17 mouse cellular contexts compared by ENCODE assay signal in genomic region chr16:95741915-95742739, GRCm38 (mm10). TPM values are rescaled to one million over a fixed set of nuclear protein-coding genes. Genes with fewer than 3 reads are reported as not detected.
DNase-seq lines count a peak whose midpoint lies in the region; ATAC-seq and TF ChIP-seq lines count a peak whose summit lies in the region.
"Had no signal": no experiment of that assay in that cellular context is flagged by ENCODE, and none has a peak within 500 bp of the region (broad histone marks: within the 10 kb centered on the region; RNA-seq: fewer than 3 reads in every experiment).

No protein-coding gene starts in this region.

- no peaks in the 10 kb centered on the region for H3K27me3 ChIP-seq in stomach, embryonic 15.5 days (replicated peaks)
- H3K27me3 ChIP-seq: hindbrain, embryonic 15.5 days; limb, embryonic 15.5 days; midbrain, embryonic 13.5 days had no signal

- peaks cover 10% of the 10 kb centered on the region for H3K4me1 ChIP-seq in embryonic fibroblast, embryonic 13.5 days (ENCODE audit: control insufficient read depth, insufficient read depth, low read length)
- peaks cover 12% of the 10 kb centered on the region for H3K4me1 ChIP-seq in stomach, embryonic 15.5 days

- TF ChIP-seq CTCF in gastrocnemius, adult 2 months (IDR thresholded peaks at IDR 0.05): no peak
- TF ChIP-seq CTCF in layer of hippocampus, adult 2 months (conservative IDR thresholded peaks at IDR 0.05): no peak
- TF ChIP-seq CTCF in embryonic fibroblast, embryonic 13.5 days (IDR thresholded peaks at IDR 0.05; ENCODE audit: borderline replicate concordance, insufficient read depth, low read length): no peak

- intact Hi-C loops in gastrocnemius, adult 2 months (cut with DNase I): loop anchor here (5.0 kb wide), 1 partner anchor 40 kb away; the partner anchor contains the start of gene Ets2
- intact Hi-C loops in gastrocnemius, postnatal 14 days (cut with DNase I; ENCODE audit: low total_unique reads): no loop called here

- WGBS in stomach, embryonic 15.5 days: 60% methylated on average over 10 of the region's 10 CpGs

- no peaks in the 10 kb centered on the region for H3K36me3 ChIP-seq in stomach, embryonic 15.5 days
- H3K36me3 ChIP-seq: hindbrain, embryonic 15.5 days; limb, embryonic 15.5 days; midbrain, embryonic 13.5 days had no signal

- no peak for DNase-seq in gastrocnemius, adult 2 months
- no peak for DNase-seq in gastrocnemius, postnatal 14 days
- DNase-seq in layer of hippocampus, adult 2 months (ENCODE audit: low spot score in 2 of 2): no peak
- DNase-seq in layer of hippocampus, adult 9-10 months (ENCODE audit: low spot score): no peak
- no peak for DNase-seq in spleen, postnatal 4 days (ENCODE audit: low spot score in 2 of 2)
- no peak for DNase-seq in adrenal gland, adult 8-10 months
- DNase-seq: cerebellum, adult 11 months; cerebellum, postnatal 36 days; forebrain, postnatal 0 days; gastrocnemius, postnatal 10 days; thymus, postnatal 36 days had no signal

- TF ChIP-seq POLR2A in embryonic fibroblast, embryonic 13.5 days (IDR thresholded peaks at IDR 0.05; ENCODE audit: low read depth, low read length): no peak

- no peak overlapping the region for H3K4me3 ChIP-seq in gastrocnemius, adult 2 months
- no peak overlapping the region for H3K4me3 ChIP-seq in layer of hippocampus, adult 2 months
- H3K4me3 ChIP-seq in embryonic fibroblast, embryonic 13.5 days (ENCODE audit: insufficient read depth, low read length): no peak overlapping the region
- no peak overlapping the region for H3K4me3 ChIP-seq in stomach, embryonic 15.5 days (replicated peaks)
- H3K4me3 ChIP-seq: hindbrain, embryonic 15.5 days; limb, embryonic 15.5 days; midbrain, embryonic 13.5 days had no signal

- ATAC-seq in stomach, embryonic 15.5 days (ENCODE audit: insufficient read depth, low FRiP score, low read depth): 0 out of 2 replicates have a peak, but pooled peaks have one; percentile 40
- ATAC-seq: forebrain, postnatal 0 days; midbrain, embryonic 13.5 days had no signal

- no peak overlapping the region for H3K9ac ChIP-seq in stomach, embryonic 15.5 days
- H3K9ac ChIP-seq: forebrain, postnatal 0 days; hindbrain, embryonic 15.5 days; limb, embryonic 15.5 days; midbrain, embryonic 13.5 days had no signal

- peak overlapping the region; percentile 69 for H3K27ac ChIP-seq in gastrocnemius, adult 2 months
- 0 out of 2 replicates have a peak overlapping the region, but pooled peaks have one; percentile 25 for H3K27ac ChIP-seq in layer of hippocampus, adult 2 months
- peak overlapping the region; percentile 65 for H3K27ac ChIP-seq in embryonic fibroblast, embryonic 13.5 days (ENCODE audit: insufficient read depth, low read length)
- H3K27ac ChIP-seq in stomach, embryonic 15.5 days: peak overlapping the region; percentile 48; the same call in 1 of the 2 replicates
- H3K27ac ChIP-seq: hindbrain, embryonic 15.5 days; limb, embryonic 15.5 days; midbrain, embryonic 13.5 days had no signal

- H3K9me3 ChIP-seq in stomach, embryonic 15.5 days: no peaks in the 10 kb centered on the region
- H3K9me3 ChIP-seq: hindbrain, embryonic 15.5 days; limb, embryonic 15.5 days; midbrain, embryonic 13.5 days had no signal

- no peak overlapping the region for H3K4me2 ChIP-seq in stomach, embryonic 15.5 days
- H3K4me2 ChIP-seq: heart, embryonic 11.5 days; hindbrain, embryonic 15.5 days; limb, embryonic 15.5 days; midbrain, embryonic 13.5 days had no signal

RNA-seq across cellular contexts. Expression of gene Ets2, which starts 40.3 kb away (rescaled TPM):
- total RNA-seq in gastrocnemius, adult 2 months (2021): 10 to 100 TPM; 22.7 to 41.9 TPM
- 10 to 100 TPM; 46.1 to 52.9 TPM for total RNA-seq in gastrocnemius, postnatal 14 days (2021)
- total RNA-seq in layer of hippocampus, adult 2 months (2021): 10 to 100 TPM; 70.3 to 77.0 TPM
- 39.9 and 65.7 TPM in 2 replicates for polyA plus RNA-seq in embryonic fibroblast, embryonic 13.5 days (2011; ENCODE audit: insufficient read length, low read depth, missing spikeins)
- 59.2 and 60.1 TPM in 2 replicates for polyA plus RNA-seq in stomach, embryonic 15.5 days (2015; fragmentation: Nextera tagmentation; extraction: Ambion mirVana)
- 10 to 100 TPM; 44.7 to 78.5 (median 58.4) TPM for total RNA-seq in adrenal gland, adult 8-10 months (2022)
